Mouse (Mus musculus) T-cell, adult 66 days (primary cell): ENCODE data around the gene Hormad2. TPM values are rescaled to one million over a fixed set of nuclear protein-coding genes. Genes with fewer than 3 reads are reported as not detected.

Source experiments
- total RNA-seq, 2 experiments: library from RNA; stranded (reverse); gene quantifications; 3 replicates in 1 of 2; 4 replicates in 1 of 2; pipeline ENCODE4 v1.2.4; 2023

Hormad2 gene
- 1 to 10 TPM; 1.4 to 3.0 TPM for total RNA-seq

GRCm38 (mm10) chr11:4440978-4441377 is at the start of gene Hormad2:
Gene Hormad2, minus strand, starts transcription at chr11:4441105.

Other genes with a start within 250 kb of the Hormad2 start
- gene Castor1, start 222.9 kb downstream of the Hormad2 start, total RNA-seq: 10 to 100 TPM in 1 of 2 experiments, 1 to 10 TPM in 1; 10.0 to 11.8 TPM
- 10 to 100 TPM; 10.2 to 11.2 TPM for gene Osm, start 204.7 kb downstream of the Hormad2 start, total RNA-seq
- 1 to 10 TPM in 1 of 2 experiments, under 1 TPM in 1; 0.77 to 1.3 TPM for gene Lif, start 183.5 kb downstream of the Hormad2 start, total RNA-seq
- 10 to 100 TPM; 90.2 to 91.2 TPM for gene Mtmr3, start 153.8 kb upstream of the Hormad2 start, total RNA-seq
- gene Gm11032, start 179.0 kb upstream of the Hormad2 start, total RNA-seq: not detected
- 10 to 100 TPM; 30.4 to 31.0 TPM for gene Ascc2, start 196.6 kb upstream of the Hormad2 start, total RNA-seq